ENCODE assay signal across 13 mouse cellular contexts in the genomic region with DNA sequence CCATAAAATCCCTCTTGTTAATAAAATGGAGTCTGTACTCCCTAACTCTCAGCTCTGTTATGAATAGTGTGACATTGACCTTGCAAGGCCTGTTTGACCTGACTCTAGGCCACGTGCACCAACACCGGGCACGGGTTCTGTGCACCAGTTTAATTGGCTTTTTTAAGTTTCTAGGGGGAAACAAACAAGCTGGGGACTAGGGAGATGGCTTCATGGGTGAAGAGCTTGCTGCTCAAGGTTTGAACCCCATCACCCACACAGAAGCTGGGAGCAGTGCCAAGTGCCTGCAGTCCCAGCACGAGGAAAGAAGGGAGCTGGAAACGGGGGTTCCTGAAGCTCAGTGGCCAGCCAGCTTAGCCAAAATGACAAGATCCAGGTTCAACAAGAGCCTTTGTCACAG.
DNase-seq lines count a peak whose midpoint lies in the region; ATAC-seq and TF ChIP-seq lines count a peak whose summit lies in the region.
"Had no signal": no experiment of that assay in that cellular context is flagged by ENCODE, and none has a peak within 500 bp of the region (broad histone marks: within the 10 kb centered on the region; RNA-seq: fewer than 3 reads in every experiment).

No protein-coding gene starts in this region.

- no peaks in the 10 kb centered on the region for H3K9me3 ChIP-seq in liver, embryonic 11.5 days (ENCODE audit: control insufficient read depth, low read length)
- H3K9me3 ChIP-seq in kidney, embryonic 15.5 days (replicated peaks): no peaks in the 10 kb centered on the region
- H3K9me3 ChIP-seq in midbrain, embryonic 13.5 days: no peaks in the 10 kb centered on the region
- H3K9me3 ChIP-seq: embryonic facial prominence, embryonic 13.5 days; intestine, embryonic 15.5 days; limb, embryonic 15.5 days had no signal

- intact Hi-C loops in left cerebral cortex, postnatal 4 days (cut with DNase I): no loop called here

- peaks cover 6% of the 10 kb centered on the region; the same call in 1 of the 2 replicates for H3K36me3 ChIP-seq in liver, adult 2 months (ENCODE audit: control insufficient read depth, insufficient read depth, low read length)
- H3K36me3 ChIP-seq in liver, embryonic 11.5 days (ENCODE audit: control insufficient read depth, insufficient read depth, low read length): peaks cover 2% of the 10 kb centered on the region; the same call in 1 of the 2 replicates
- H3K36me3 ChIP-seq in kidney, embryonic 15.5 days: peaks cover 45% of the 10 kb centered on the region
- no peaks in the 10 kb centered on the region; the same call in 1 of the 2 replicates for H3K36me3 ChIP-seq in midbrain, embryonic 13.5 days
- H3K36me3 ChIP-seq: intestine, embryonic 15.5 days had no signal

- H3K4me2 ChIP-seq in liver, embryonic 11.5 days: no peak overlapping the region
- H3K4me2 ChIP-seq in kidney, embryonic 15.5 days: no peak overlapping the region
- no peak overlapping the region for H3K4me2 ChIP-seq in midbrain, embryonic 13.5 days (replicated peaks)
- H3K4me2 ChIP-seq: embryonic facial prominence, embryonic 13.5 days; intestine, embryonic 15.5 days; limb, embryonic 15.5 days had no signal

- peaks cover 51% of the 10 kb centered on the region for H3K4me1 ChIP-seq in liver, adult 2 months (ENCODE audit: control insufficient read depth, insufficient read depth, low read length)
- peaks cover 8% of the 10 kb centered on the region for H3K4me1 ChIP-seq in liver, embryonic 11.5 days (replicated peaks; ENCODE audit: control insufficient read depth, insufficient read depth, low read length)
- H3K4me1 ChIP-seq in kidney, embryonic 15.5 days: peaks cover 58% of the 10 kb centered on the region
- H3K4me1 ChIP-seq in midbrain, embryonic 13.5 days (replicated peaks): no peaks in the 10 kb centered on the region; the same call in 1 of the 2 replicates

- H3K9ac ChIP-seq in liver, adult 2 months (ENCODE audit: low read depth, low read length): peak overlapping the region; percentile 11; the same call in 1 of the 2 replicates
- no peak overlapping the region for H3K9ac ChIP-seq in liver, embryonic 11.5 days (ENCODE audit: low read depth, low read length)
- no peak overlapping the region for H3K9ac ChIP-seq in kidney, embryonic 15.5 days
- H3K9ac ChIP-seq in midbrain, embryonic 13.5 days (replicated peaks): no peak overlapping the region
- H3K9ac ChIP-seq: embryonic facial prominence, embryonic 13.5 days; intestine, embryonic 15.5 days; limb, embryonic 15.5 days had no signal

- DNase-seq in heart, adult 11 months: peak; percentile 93
- no peak for DNase-seq in heart, postnatal 4 days
- peak; percentile 70 for DNase-seq in liver, adult 2 months (ENCODE audit: extremely low read depth, low read depth, low spot score)
- no peak for DNase-seq in liver, embryonic 11.5 days (ENCODE audit: low spot score)
- peak; percentile 56 for DNase-seq in adrenal gland, postnatal 25 days
- DNase-seq in left cerebral cortex, postnatal 4 days: no peak
- DNase-seq: B cell, adult 2 months; layer of hippocampus, postnatal 36 days had no signal

- TF ChIP-seq CTCF in liver, adult 2 months (IDR thresholded peaks at IDR 0.05; ENCODE audit: low read depth, low read length): no peak

- no peak overlapping the region for H3K4me3 ChIP-seq in liver, adult 2 months (ENCODE audit: insufficient read depth, low read depth, low read length)
- H3K4me3 ChIP-seq in liver, embryonic 11.5 days (ENCODE audit: low read depth, low read length): no peak overlapping the region
- H3K4me3 ChIP-seq in kidney, embryonic 15.5 days (replicated peaks): no peak overlapping the region
- no peak overlapping the region for H3K4me3 ChIP-seq in midbrain, embryonic 13.5 days (replicated peaks)
- H3K4me3 ChIP-seq: embryonic facial prominence, embryonic 13.5 days; intestine, embryonic 15.5 days; limb, embryonic 15.5 days had no signal

- no peaks in the 10 kb centered on the region for H3K79me2 ChIP-seq in liver, adult 2 months (ENCODE audit: control insufficient read depth, insufficient read depth, low read length)

- TF ChIP-seq POLR2A in liver, adult 2 months (IDR thresholded peaks at IDR 0.05; ENCODE audit: extremely low read depth, insufficient read depth, low read length): no peak

- no peaks in the 10 kb centered on the region for H3K27me3 ChIP-seq in liver, adult 2 months (ENCODE audit: control insufficient read depth, insufficient read depth, low read length)
- no peaks in the 10 kb centered on the region for H3K27me3 ChIP-seq in liver, embryonic 11.5 days (replicated peaks; ENCODE audit: control insufficient read depth, insufficient read depth, low read length)
- no peaks in the 10 kb centered on the region for H3K27me3 ChIP-seq in kidney, embryonic 15.5 days
- H3K27me3 ChIP-seq in midbrain, embryonic 13.5 days: no peaks in the 10 kb centered on the region
- H3K27me3 ChIP-seq: embryonic facial prominence, embryonic 13.5 days; intestine, embryonic 15.5 days; limb, embryonic 15.5 days had no signal

- ATAC-seq in liver, embryonic 11.5 days (replicated peaks; ENCODE audit: low FRiP score): no peak
- ATAC-seq in kidney, embryonic 15.5 days (replicated peaks; ENCODE audit: low FRiP score): no peak
- ATAC-seq in midbrain, embryonic 13.5 days: no peak

- peak overlapping the region; percentile 88 for H3K27ac ChIP-seq in liver, adult 2 months (replicated peaks; ENCODE audit: insufficient read depth, low read depth, low read length)
- no peak overlapping the region for H3K27ac ChIP-seq in liver, embryonic 11.5 days (ENCODE audit: low read depth, low read length)
- peak overlapping the region; percentile 82 for H3K27ac ChIP-seq in kidney, embryonic 15.5 days
- H3K27ac ChIP-seq in midbrain, embryonic 13.5 days: no peak overlapping the region
- H3K27ac ChIP-seq: embryonic facial prominence, embryonic 13.5 days; limb, embryonic 15.5 days had no signal

- 17% methylated on average over 5 of the region's 5 CpGs for WGBS in liver, adult 2 months
- WGBS in liver, embryonic 11.5 days: 81% methylated on average over 5 of the region's 5 CpGs
- WGBS in kidney, embryonic 15.5 days: 42% methylated on average over 5 of the region's 5 CpGs
- 81% methylated on average over 5 of the region's 5 CpGs for WGBS in midbrain, embryonic 13.5 days

Comparison
In these comparisons a context has a peak if more than half of its experiments do, and no peak if none do; other contexts are left out.
1. DNase-seq: peak in heart, adult 11 months (single experiment), liver, adult 2 months (single experiment) and adrenal gland, postnatal 25 days (single experiment); none in heart, postnatal 4 days (single experiment), liver, embryonic 11.5 days (single experiment) and left cerebral cortex, postnatal 4 days (single experiment).
2. H3K27ac ChIP-seq: peak in liver, adult 2 months (single experiment) and kidney, embryonic 15.5 days (single experiment); none in liver, embryonic 11.5 days (single experiment) and midbrain, embryonic 13.5 days (single experiment).